Mouse (Mus musculus): Measurements from ENCODE around the gene Phf8.
"Not testable (repeated sequence)": the region's sequence is repeated elsewhere in the genome, so short reads cannot be mapped to it uniquely, and the experiment has no call there.

The Phf8 gene

GRCm38 (mm10) chrX:151520458-151521322 is at the start of gene Phf8:
TSS of gene Phf8 (plus strand) at chrX:151520672.
- DNase-seq (ENCODE audit: low spot score in 2 of 2), result peak; percentile 93 to 95

DNA sequence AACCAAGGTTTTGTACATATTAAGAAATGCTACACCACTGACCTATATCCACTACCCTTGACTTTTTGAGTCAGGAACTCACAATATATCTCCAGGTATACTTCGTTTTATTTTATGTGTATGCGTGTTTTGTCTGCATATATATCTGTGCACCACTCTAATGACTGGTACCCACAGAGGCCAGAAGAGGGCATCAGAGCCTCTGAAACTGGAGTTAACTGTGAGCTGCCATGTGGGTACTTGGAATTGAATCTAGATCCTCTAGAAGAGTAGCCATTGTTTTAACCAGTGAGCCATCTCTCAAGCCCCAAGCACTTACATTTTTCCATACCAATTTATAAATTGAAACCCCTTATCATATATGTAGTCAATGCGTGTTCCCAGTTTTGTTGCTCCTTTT is 32.3 kb upstream of the Phf8 start:
- DNase-seq (ENCODE audit: low spot score in 2 of 2), result no peak

- DNase-seq (ENCODE audit: low spot score in 2 of 2), result not testable (repeated sequence)
These were observed 27.2 kb upstream of the Phf8 start for GRCm38 (mm10) chrX:151493269-151493668.

DNA sequence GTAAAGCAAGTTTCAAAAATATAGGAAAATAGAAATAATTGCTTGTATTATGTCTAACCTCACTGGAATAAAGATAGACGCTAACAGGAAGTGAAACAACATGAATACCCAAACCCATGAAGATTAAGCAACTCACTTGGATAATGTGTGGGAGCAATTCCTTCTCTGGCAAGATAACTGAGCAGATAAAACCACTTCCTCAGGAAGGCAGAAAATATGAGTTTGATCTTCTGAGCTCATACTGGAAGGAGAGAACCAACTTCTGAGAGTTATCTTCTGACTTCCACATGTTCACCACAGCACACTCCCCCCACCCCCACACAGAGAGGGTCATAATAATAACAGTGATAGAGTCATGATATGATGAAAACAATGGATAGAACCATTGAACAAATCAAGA is 23.9 kb upstream of the Phf8 start:
- no peak for DNase-seq (ENCODE audit: low spot score in 2 of 2)

DNA sequence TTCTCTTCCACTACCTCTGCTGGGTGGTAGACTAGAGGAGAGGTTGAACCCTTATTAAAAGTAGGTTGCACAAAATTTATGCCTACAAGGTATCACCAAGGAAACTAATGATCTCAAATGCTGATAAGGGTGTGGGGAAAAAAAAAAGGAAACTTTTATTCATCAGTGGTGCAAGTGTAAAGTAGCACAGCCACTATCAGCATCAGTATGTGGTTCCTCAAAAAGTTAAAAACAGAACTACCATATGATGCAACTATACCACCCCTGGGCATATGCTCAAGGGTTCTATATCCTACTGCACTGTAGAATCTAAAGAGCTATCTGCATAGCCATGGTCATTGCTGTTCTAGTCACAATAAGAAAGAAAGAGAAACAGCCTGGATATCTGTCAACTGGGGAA is 11.9 kb upstream of the Phf8 start:
- DNase-seq (ENCODE audit: low spot score in 2 of 2), result no peak

DNA sequence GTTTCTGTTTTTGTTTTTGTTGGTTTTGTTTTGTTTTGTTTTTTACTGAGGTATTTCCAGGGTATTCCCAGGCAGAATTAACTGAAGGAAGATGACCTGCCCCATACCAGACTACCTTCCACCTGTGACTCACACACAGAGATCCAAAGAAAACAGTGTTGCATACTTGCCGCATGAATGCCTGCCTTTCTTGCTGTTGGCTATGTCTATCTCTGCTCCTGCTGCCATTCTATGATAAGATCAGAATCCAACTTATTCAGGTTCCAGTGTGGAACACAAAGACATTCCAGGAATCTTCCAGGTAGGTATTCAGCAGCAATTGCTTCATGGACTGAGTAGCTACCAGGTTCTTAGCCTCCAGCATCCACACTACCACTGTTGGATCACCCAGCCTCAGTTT is 10.6 kb upstream of the Phf8 start:
- no peak for DNase-seq (ENCODE audit: low spot score in 2 of 2)

DNA sequence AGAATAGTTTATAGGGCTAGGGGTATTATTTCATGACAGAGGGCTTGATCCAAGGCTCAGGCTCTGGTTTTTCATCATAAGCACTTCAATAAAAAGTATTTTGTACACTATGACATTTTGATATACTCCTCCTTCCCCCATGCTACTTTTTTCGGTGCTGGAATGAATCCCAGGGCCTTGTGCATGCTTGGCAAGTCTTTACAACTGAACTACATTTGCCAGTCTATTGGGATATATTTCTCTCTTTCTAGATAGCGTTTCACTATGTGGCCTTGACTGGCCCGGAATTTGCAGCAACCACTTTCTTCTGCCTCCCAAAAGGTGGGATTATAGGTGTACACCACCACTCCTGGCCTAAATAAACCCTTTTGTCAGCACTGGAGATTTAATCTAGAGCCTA is 7.4 kb upstream of the Phf8 start:
- DNase-seq (ENCODE audit: low spot score in 2 of 2), result no peak

GRCm38 (mm10) chrX:151513694-151514093 is 6.8 kb upstream of the Phf8 start:
- DNase-seq (ENCODE audit: low spot score in 2 of 2), result no peak

DNA sequence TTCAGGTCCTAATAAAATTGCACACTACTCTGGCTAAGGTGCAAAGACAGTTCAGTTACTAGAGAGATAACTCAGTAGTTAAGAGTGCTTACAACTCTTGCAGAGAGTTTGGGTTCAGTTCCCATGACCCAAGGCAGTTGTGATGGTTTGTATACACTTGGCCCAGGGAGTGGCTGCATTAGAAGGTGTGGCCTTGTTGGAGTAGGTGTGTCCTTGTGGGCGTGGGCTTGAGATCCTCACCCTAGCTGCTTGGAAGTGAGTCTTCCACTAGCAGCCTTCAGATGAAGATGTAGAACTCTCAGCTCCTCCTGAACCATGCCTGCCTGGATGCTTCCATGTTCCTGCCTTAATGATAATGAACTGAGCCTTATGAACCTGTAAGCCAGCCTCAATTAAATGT is 2.3 kb upstream of the Phf8 start:
- no peak for DNase-seq (ENCODE audit: low spot score in 2 of 2)

GRCm38 (mm10) chrX:151520127-151520457 is 380 bp upstream of the Phf8 start:
- DNase-seq (ENCODE audit: low spot score in 2 of 2), result no peak

DNA sequence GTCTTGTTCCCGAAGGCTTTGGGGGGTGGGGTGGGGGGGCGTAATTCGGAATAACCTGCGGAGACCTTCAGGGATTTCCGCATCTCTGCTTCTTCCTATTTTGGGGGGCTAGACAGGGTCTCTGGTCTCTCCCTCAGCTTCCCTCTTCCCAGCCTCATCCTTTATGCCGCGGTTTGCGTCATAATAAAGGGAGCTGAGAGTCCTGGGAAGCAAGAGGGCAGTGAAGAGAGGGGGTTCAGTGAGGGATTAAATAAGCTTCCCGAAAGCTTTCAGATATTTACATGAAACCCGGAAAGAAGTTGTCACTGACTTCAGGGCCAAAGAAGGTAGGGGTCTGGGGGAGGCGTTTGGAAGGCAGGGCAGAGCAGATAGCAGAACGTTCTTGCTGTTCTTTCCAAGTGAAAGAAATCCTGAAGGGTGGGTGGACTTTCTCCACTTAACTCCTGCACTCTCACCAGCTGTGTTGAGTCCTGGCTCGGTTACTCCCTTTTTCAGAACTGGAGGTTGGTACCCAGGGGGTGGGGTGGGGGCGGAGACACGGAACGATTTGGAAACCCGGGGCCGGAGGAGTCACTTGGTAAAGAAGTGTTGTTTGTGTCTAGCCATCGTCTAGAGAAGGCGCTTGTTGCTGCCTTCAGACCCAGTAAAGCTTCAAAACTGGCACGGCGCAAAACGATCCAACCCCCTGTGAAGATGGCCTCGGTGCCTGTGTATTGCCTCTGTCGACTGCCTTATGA is 1.5 kb downstream of the Phf8 start:
- peak; percentile 3 to 4 for DNase-seq (ENCODE audit: low spot score in 2 of 2)

DNA sequence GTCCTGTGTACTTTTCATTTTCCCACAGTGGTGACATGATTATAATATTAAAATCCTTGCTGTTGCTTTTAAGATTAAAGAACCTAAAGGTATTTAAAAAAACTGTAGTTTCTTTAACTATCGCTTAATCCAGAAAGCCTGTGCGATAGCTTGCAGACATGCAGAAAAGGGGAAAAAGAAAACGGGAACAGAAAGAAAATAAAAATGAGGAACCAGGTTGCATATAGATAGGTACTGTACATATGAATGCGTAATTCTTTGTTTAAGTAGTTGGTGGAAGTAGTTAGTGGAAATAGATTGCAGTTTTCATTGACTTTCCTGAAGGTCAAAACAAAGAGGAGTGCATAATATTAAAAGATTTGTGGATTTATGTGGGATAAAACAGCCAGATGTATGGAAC is 32.9 kb downstream of the Phf8 start:
- DNase-seq (ENCODE audit: low spot score in 2 of 2), result no peak

GRCm38 (mm10) chrX:151575166-151575565 is 54.7 kb downstream of the Phf8 start:
- DNase-seq (ENCODE audit: low spot score in 2 of 2), result no peak

DNA sequence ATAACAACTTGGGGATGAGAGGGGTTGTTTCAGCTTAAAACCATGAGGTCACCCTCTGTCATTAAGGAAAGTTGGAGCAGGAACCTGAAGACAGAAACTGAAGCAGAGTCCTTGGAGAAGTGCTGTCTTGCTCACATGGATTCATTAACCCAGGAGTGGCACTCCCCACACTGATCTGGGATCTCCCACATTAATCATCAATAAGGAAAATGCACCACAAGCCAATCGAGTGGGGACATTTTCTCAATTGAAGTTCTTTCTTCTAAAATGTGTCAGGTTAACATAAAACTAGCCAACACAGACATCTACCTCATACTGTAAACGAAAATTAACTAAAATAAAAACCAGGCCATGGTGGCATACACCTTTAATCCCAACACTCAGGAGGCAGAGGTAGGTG is 122.9 kb downstream of the Phf8 start:
- no peak for DNase-seq (ENCODE audit: low spot score in 2 of 2)

DNA sequence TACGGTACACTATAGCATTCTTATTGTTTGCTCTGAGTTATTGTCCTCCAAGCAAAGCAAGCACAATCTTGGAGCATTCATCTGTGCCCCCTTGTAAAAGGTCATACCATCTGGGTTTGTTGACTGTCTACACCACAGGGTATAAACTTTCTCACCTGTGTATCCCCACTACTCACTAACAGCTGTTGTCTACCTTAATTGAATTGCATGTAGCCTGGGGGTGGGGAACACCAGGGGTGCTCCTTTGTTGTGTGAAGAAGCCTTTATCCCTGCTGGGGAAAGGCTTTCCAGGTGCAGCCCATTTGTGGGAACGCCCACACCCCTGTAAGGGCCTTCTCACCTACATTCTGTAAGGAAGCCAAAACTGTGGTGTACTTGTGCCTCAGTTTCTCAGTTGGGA is 133.3 kb downstream of the Phf8 start:
- DNase-seq (ENCODE audit: low spot score in 2 of 2), result no peak

DNA sequence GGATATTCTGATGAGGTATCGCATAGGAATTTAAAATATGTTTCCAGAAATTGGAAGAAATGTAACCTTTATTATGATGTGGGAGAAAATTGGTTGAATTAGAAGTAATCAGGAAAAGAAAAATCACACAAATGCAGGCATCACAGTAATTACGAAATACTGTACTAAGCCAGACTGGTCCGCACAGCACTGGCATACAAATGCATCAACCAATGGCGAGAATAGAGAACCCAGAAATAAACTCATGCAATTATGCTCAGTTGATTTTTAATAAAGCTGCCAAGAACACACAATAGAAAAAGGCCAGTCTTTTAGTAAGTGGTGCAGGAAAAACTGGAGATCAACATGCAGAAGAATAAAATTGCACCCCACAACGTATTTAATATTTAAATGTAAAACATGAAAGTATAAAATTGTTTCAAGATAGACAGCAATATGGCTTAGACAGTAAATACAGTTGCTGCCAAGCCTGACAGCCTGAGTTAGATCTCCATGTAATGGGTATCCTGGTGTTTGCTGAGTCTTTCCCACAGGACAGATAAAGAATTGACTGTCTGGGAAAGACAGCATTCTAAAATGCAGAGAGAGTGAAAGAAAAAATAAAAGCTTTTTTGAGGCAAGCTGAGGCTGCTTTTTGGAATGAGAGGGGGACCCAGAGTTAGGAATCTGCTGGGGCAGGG is 154.2 kb downstream of the Phf8 start:
- no peak for DNase-seq (ENCODE audit: low spot score in 2 of 2)
